Mouse (Mus musculus) midbrain, embryonic 11.5 days (tissue): ENCODE results near the gene Tcp10b. TPM values are rescaled to one million over a fixed set of nuclear protein-coding genes. Genes with fewer than 3 reads are reported as not detected.
"Not testable (repeated sequence)": the region's sequence is repeated elsewhere in the genome, so short reads cannot be mapped to it uniquely, and the experiment has no call there.

Experiments used
- ATAC-seq: fragments of 200-750 bp; cut with Nextera tagmentation; 2 replicates; pipeline ENCODE4 v1.8.0; 2017; ENCODE audit warnings: moderate TSS enrichment, moderate library complexity; ENCODE audit not compliant: low FRiP score
- DNase-seq: peaks from one replicate; pipeline ENCODE4 v3.0.0; 2015; ENCODE audit warnings: low spot score; ENCODE audit errors: missing footprints
- H3K27ac ChIP-seq: fragments of 300-500 bp; sonication (generic); 2 replicates; pipeline ENCODE4 v1.5.1; 2014; ENCODE audit warnings: low read depth, low read length
- H3K27me3 ChIP-seq: fragments of 300-500 bp; sonication (generic); 2 replicates; pipeline ENCODE4 v1.6.1; 2014; ENCODE audit warnings: mild to moderate bottlenecking, low read length, moderate library complexity, mixed read lengths; ENCODE audit not compliant: control insufficient read depth, insufficient read depth
- H3K36me3 ChIP-seq: fragments of 300-500 bp; sonication (generic); 2 replicates; pipeline ENCODE4 v1.6.1; 2014; ENCODE audit warnings: mild to moderate bottlenecking, low read length, moderate library complexity, mixed read lengths; ENCODE audit not compliant: control insufficient read depth, insufficient read depth
- H3K4me1 ChIP-seq: fragments of 300-500 bp; sonication (generic); 2 replicates; pipeline ENCODE4 v1.6.1; 2014; ENCODE audit warnings: low read length; ENCODE audit not compliant: control insufficient read depth, insufficient read depth
- H3K4me2 ChIP-seq: fragments of 300-500 bp; sonication (generic); 2 replicates; pipeline ENCODE4 v1.6.1; 2014; ENCODE audit warnings: mild to moderate bottlenecking, moderate library complexity
- H3K4me3 ChIP-seq: fragments of 300-500 bp; sonication (generic); 2 replicates; pipeline ENCODE4 v1.5.1; 2014; ENCODE audit warnings: low read depth, low read length
- H3K9ac ChIP-seq: fragments of 300-500 bp; sonication (generic); 2 replicates; pipeline ENCODE4 v1.6.1; 2014; ENCODE audit warnings: low read length
- H3K9me3 ChIP-seq: fragments of 300-500 bp; sonication (generic); 2 replicates; pipeline ENCODE4 v1.6.1; 2016; ENCODE audit warnings: low read length; ENCODE audit not compliant: control insufficient read depth
- WGBS: fragments of 180-500 bp; shearing (Covaris S2); extraction: QIAGEN DNeasy Blood & Tissue Kit; methylation state at CpG from one replicate; pipeline ENCODE4 v1.1.7; 2014; 5-methylcytosine and 5-hydroxymethylcytosine counted together
- polyA plus RNA-seq: library from polyadenylated mRNA; unstranded; fragments of >200 nt; fragmentation: Nextera tagmentation; extraction: Ambion mirVana; gene quantifications from 2 replicates; pipeline ENCODE4 v1.2.1, GENCODE M21; 2014

Tcp10b gene
- polyA plus RNA-seq, 1 experiment from 2014 or later: not detected

- not testable (repeated sequence) for DNase-seq, H3K36me3 ChIP-seq, H3K4me3 ChIP-seq, H3K27me3 ChIP-seq, H3K4me1 ChIP-seq, H3K9me3 ChIP-seq, H3K4me2 ChIP-seq, H3K27ac ChIP-seq, H3K9ac ChIP-seq
- ATAC-seq: peak; percentile 42; the same call in 1 of the 2 replicates
- WGBS: 61% methylated on average over 5 of the region's 8 CpGs
Measured at GRCm38 (mm10) chr17:13092100-13092764, 31.3 kb downstream of the Tcp10b start.

- H3K9me3 ChIP-seq, H3K27me3 ChIP-seq, DNase-seq, H3K4me3 ChIP-seq, H3K27ac ChIP-seq, H3K36me3 ChIP-seq, H3K9ac ChIP-seq, H3K4me2 ChIP-seq, H3K4me1 ChIP-seq: not testable (repeated sequence)
- ATAC-seq: 0 out of 2 replicates have a peak, but pooled peaks have one; percentile 24
- no CpG with 5 or more reads among the region's 4 CpGs for WGBS
Measured at GRCm38 (mm10) chr17:13092960-13093359, 32.1 kb downstream of the Tcp10b start.

GRCm38 (mm10) chr17:13106563-13106962, 45.7 kb downstream of the Tcp10b start:
- not testable (repeated sequence) for H3K4me2 ChIP-seq, H3K36me3 ChIP-seq, DNase-seq, ATAC-seq, H3K27me3 ChIP-seq, H3K27ac ChIP-seq, H3K4me3 ChIP-seq, H3K9ac ChIP-seq, H3K4me1 ChIP-seq, H3K9me3 ChIP-seq
- 80% methylated on average over 4 of the region's 5 CpGs for WGBS

- H3K9ac ChIP-seq, H3K27me3 ChIP-seq, H3K4me3 ChIP-seq, DNase-seq, H3K27ac ChIP-seq, H3K36me3 ChIP-seq, H3K9me3 ChIP-seq, H3K4me2 ChIP-seq, H3K4me1 ChIP-seq: not testable (repeated sequence)
- 54% methylated on average over 2 of the region's 9 CpGs for WGBS
- peak; percentile 23; the same call in 1 of the 2 replicates for ATAC-seq
Measured at GRCm38 (mm10) chr17:13112504-13113291, 51.8 kb downstream of the Tcp10b start.

- H3K27me3 ChIP-seq, H3K9ac ChIP-seq, H3K27ac ChIP-seq, H3K9me3 ChIP-seq, H3K4me3 ChIP-seq, H3K4me1 ChIP-seq, H3K4me2 ChIP-seq, DNase-seq, H3K36me3 ChIP-seq: not testable (repeated sequence)
- WGBS: 86% methylated on average over 2 of the region's 5 CpGs
- ATAC-seq: peak; percentile 41
Measured at GRCm38 (mm10) chr17:13123308-13124038, 62.6 kb downstream of the Tcp10b start.

- not testable (repeated sequence) for ATAC-seq, H3K4me1 ChIP-seq, H3K4me2 ChIP-seq, H3K4me3 ChIP-seq, H3K9ac ChIP-seq, DNase-seq, H3K36me3 ChIP-seq, H3K9me3 ChIP-seq, H3K27me3 ChIP-seq, H3K27ac ChIP-seq
- 39% methylated on average over 2 of the region's 3 CpGs for WGBS
Measured at GRCm38 (mm10) chr17:13124241-13124640, 63.3 kb downstream of the Tcp10b start.

GRCm38 (mm10) chr17:13129324-13129723, 68.4 kb downstream of the Tcp10b start:
- H3K4me3 ChIP-seq, H3K9ac ChIP-seq, H3K27me3 ChIP-seq, DNase-seq, H3K4me1 ChIP-seq, H3K9me3 ChIP-seq, H3K36me3 ChIP-seq, H3K4me2 ChIP-seq, ATAC-seq, H3K27ac ChIP-seq: not testable (repeated sequence)
- WGBS: no CpG with 5 or more reads among the region's 3 CpGs

GRCm38 (mm10) chr17:13129737-13130465, 69.0 kb downstream of the Tcp10b start:
- WGBS: 94% methylated on average over 7 of the region's 11 CpGs
- ATAC-seq: not testable (repeated sequence)

More at GRCm38 (mm10) chr17:13129737-13130465, 69.0 kb downstream of the Tcp10b start:
- not testable (repeated sequence) for H3K27me3 ChIP-seq, H3K4me2 ChIP-seq, H3K9me3 ChIP-seq, DNase-seq, H3K4me1 ChIP-seq, H3K36me3 ChIP-seq, H3K9ac ChIP-seq, H3K27ac ChIP-seq, H3K4me3 ChIP-seq
